Mouse (Mus musculus) MN1 (cell line): ENCODE results near the gene Uso1.

Source experiments
- DNase-seq: peaks from one replicate; pipeline ENCODE4 v3.0.0-alpha.2; 2016; ENCODE audit warnings: low spot score

Gene Uso1

GRCm38 (mm10) chr5:92240769-92241168, 103.0 kb downstream of the Uso1 start:
- DNase-seq = no peak

- no peak for DNase-seq
Measured at GRCm38 (mm10) chr5:92244900-92245299, 107.2 kb downstream of the Uso1 start.

- no peak for DNase-seq
Measured at GRCm38 (mm10) chr5:92245483-92245882, 107.7 kb downstream of the Uso1 start.

- DNase-seq = no peak
Measured at GRCm38 (mm10) chr5:92248614-92249013, 110.9 kb downstream of the Uso1 start.

- no peak for DNase-seq
Measured at GRCm38 (mm10) chr5:92252031-92252430, 114.3 kb downstream of the Uso1 start.
